Mouse (Mus musculus) midbrain, embryonic 11.5 days (tissue): ENCODE results near the gene Xrn2. TPM values are rescaled to one million over a fixed set of nuclear protein-coding genes. Genes with fewer than 3 reads are reported as not detected.
A peak's percentile ranks its signal among the peaks of the same experiment; 100 is the strongest.

Experiments
- ATAC-seq: fragments of 200-750 bp; cut with Nextera tagmentation; 2 replicates; pipeline ENCODE4 v1.8.0; 2017; ENCODE audit warnings: moderate TSS enrichment, moderate library complexity; ENCODE audit not compliant: low FRiP score
- DNase-seq: peaks from one replicate; pipeline ENCODE4 v3.0.0; 2015; ENCODE audit warnings: low spot score; ENCODE audit errors: missing footprints
- H3K27ac ChIP-seq: fragments of 300-500 bp; sonication (generic); 2 replicates; pipeline ENCODE4 v1.5.1; 2014; ENCODE audit warnings: low read depth, low read length
- H3K27me3 ChIP-seq: fragments of 300-500 bp; sonication (generic); 2 replicates; pipeline ENCODE4 v1.6.1; 2014; ENCODE audit warnings: mild to moderate bottlenecking, low read length, moderate library complexity, mixed read lengths; ENCODE audit not compliant: control insufficient read depth, insufficient read depth
- H3K36me3 ChIP-seq: fragments of 300-500 bp; sonication (generic); 2 replicates; pipeline ENCODE4 v1.6.1; 2014; ENCODE audit warnings: mild to moderate bottlenecking, low read length, moderate library complexity, mixed read lengths; ENCODE audit not compliant: control insufficient read depth, insufficient read depth
- H3K4me1 ChIP-seq: fragments of 300-500 bp; sonication (generic); 2 replicates; pipeline ENCODE4 v1.6.1; 2014; ENCODE audit warnings: low read length; ENCODE audit not compliant: control insufficient read depth, insufficient read depth
- H3K4me2 ChIP-seq: fragments of 300-500 bp; sonication (generic); 2 replicates; pipeline ENCODE4 v1.6.1; 2014; ENCODE audit warnings: mild to moderate bottlenecking, moderate library complexity
- H3K4me3 ChIP-seq: fragments of 300-500 bp; sonication (generic); 2 replicates; pipeline ENCODE4 v1.5.1; 2014; ENCODE audit warnings: low read depth, low read length
- H3K9ac ChIP-seq: fragments of 300-500 bp; sonication (generic); 2 replicates; pipeline ENCODE4 v1.6.1; 2014; ENCODE audit warnings: low read length
- H3K9me3 ChIP-seq: fragments of 300-500 bp; sonication (generic); 2 replicates; pipeline ENCODE4 v1.6.1; 2016; ENCODE audit warnings: low read length; ENCODE audit not compliant: control insufficient read depth
- WGBS: fragments of 180-500 bp; shearing (Covaris S2); extraction: QIAGEN DNeasy Blood & Tissue Kit; methylation state at CpG from one replicate; pipeline ENCODE4 v1.1.7; 2014; 5-methylcytosine and 5-hydroxymethylcytosine counted together
- polyA plus RNA-seq: library from polyadenylated mRNA; unstranded; fragments of >200 nt; fragmentation: Nextera tagmentation; extraction: Ambion mirVana; gene quantifications from 2 replicates; pipeline ENCODE4 v1.2.1, GENCODE M21; 2014

The Xrn2 gene
- polyA plus RNA-seq, 1 experiment from 2014 or later = 113 TPM

GRCm38 (mm10) chr2:147074399-147074798, 61.6 kb downstream of the Xrn2 start:
- 93% methylated on average over 4 of the region's 4 CpGs for WGBS
- no peaks in the 10 kb centered on the region for H3K9me3 ChIP-seq
- no peak overlapping the region for H3K27ac ChIP-seq
- peaks cover 2% of the 10 kb centered on the region; the same call in 1 of the 2 replicates for H3K36me3 ChIP-seq
- H3K9ac ChIP-seq = no peak overlapping the region
- ATAC-seq = no peak
- no peak for DNase-seq
- no peak overlapping the region for H3K4me2 ChIP-seq
- no peaks in the 10 kb centered on the region for H3K4me1 ChIP-seq
- no peaks in the 10 kb centered on the region for H3K27me3 ChIP-seq
- H3K4me3 ChIP-seq = no peak overlapping the region

- Histone ChIP-seq H3K27ac (no peak overlapping the region), H3K36me3 (no peaks in the 10 kb centered on the region; the same call in 1 of the 2 replicates), H3K4me2 (no peak overlapping the region), H3K9ac (no peak overlapping the region), H3K27me3 (peaks cover 68% of the 10 kb centered on the region), H3K4me1 (peaks cover 8% of the 10 kb centered on the region), H3K4me3 (no peak overlapping the region), H3K9me3 (no peaks in the 10 kb centered on the region)
- ATAC-seq (no peak), DNase-seq (peak; percentile 91)
- WGBS = 66% methylated on average over 4 of the region's 4 CpGs
Measured at GRCm38 (mm10) chr2:147082391-147082790, 69.6 kb downstream of the Xrn2 start.

- H3K27ac ChIP-seq = no peak overlapping the region
- peaks cover 74% of the 10 kb centered on the region for H3K27me3 ChIP-seq
- H3K4me3 ChIP-seq = peak overlapping the region; percentile 35
- no peak overlapping the region for H3K4me2 ChIP-seq
- peaks cover 8% of the 10 kb centered on the region for H3K4me1 ChIP-seq
- WGBS = under 1% methylated on average over 72 of the region's 72 CpGs
- ATAC-seq (peak; percentile 58), DNase-seq (peak; percentile 97)
- no peak overlapping the region for H3K9ac ChIP-seq
- H3K9me3 ChIP-seq = no peaks in the 10 kb centered on the region
- H3K36me3 ChIP-seq = no peaks in the 10 kb centered on the region
Measured at GRCm38 (mm10) chr2:147083471-147084365, 70.9 kb downstream of the Xrn2 start.

GRCm38 (mm10) chr2:147084366-147085071, 71.7 kb downstream of the Xrn2 start:
- Histone ChIP-seq H3K27ac (peak overlapping the region; percentile 20; the same call in 1 of the 2 replicates), H3K4me3 (peak overlapping the region; percentile 35), H3K4me1 (peaks cover 8% of the 10 kb centered on the region), H3K36me3 (no peaks in the 10 kb centered on the region), H3K9ac (peak overlapping the region; percentile 45), H3K4me2 (peak overlapping the region; percentile 45), H3K9me3 (no peaks in the 10 kb centered on the region), H3K27me3 (peaks cover 74% of the 10 kb centered on the region)
- DNase-seq (peak; percentile 92), ATAC-seq (peak; percentile 52)
- 1% methylated on average over 89 of the region's 106 CpGs for WGBS

- Histone ChIP-seq H3K4me1 (peaks cover 8% of the 10 kb centered on the region), H3K27ac (peak within 1 kb of the TSS; percentile 20; the same call in 1 of the 2 replicates), H3K4me2 (peak within 1 kb of the TSS; percentile 45), H3K27me3 (peaks cover 69% of the 10 kb centered on the region), H3K4me3 (peak within 1 kb of the TSS; percentile 35), H3K9ac (peak within 1 kb of the TSS; percentile 45), H3K36me3 (no peaks in the 10 kb centered on the region), H3K9me3 (no peaks in the 10 kb centered on the region)
- ATAC-seq (peak; percentile 60), DNase-seq (peak; percentile 94)
- WGBS = under 1% methylated on average over 82 of the region's 82 CpGs
Measured at GRCm38 (mm10) chr2:147085072-147085870, 72.5 kb downstream of the Xrn2 start, which contains the start of gene Nkx2-4. TSS of gene Nkx2-4 (minus strand) at chr2:147085445.

GRCm38 (mm10) chr2:147085937-147086336, 73.1 kb downstream of the Xrn2 start:
- H3K4me2 ChIP-seq = no peak overlapping the region
- peaks cover 8% of the 10 kb centered on the region for H3K4me1 ChIP-seq
- no peak overlapping the region for H3K27ac ChIP-seq
- no peaks in the 10 kb centered on the region for H3K9me3 ChIP-seq
- H3K4me3 ChIP-seq = no peak overlapping the region
- WGBS = 3% methylated on average over 6 of the region's 6 CpGs
- H3K9ac ChIP-seq = no peak overlapping the region
- H3K27me3 ChIP-seq = peaks cover 68% of the 10 kb centered on the region
- H3K36me3 ChIP-seq = no peaks in the 10 kb centered on the region
- DNase-seq = peak; percentile 88
- ATAC-seq = no peak

GRCm38 (mm10) chr2:147086441-147086840, 73.6 kb downstream of the Xrn2 start:
- Histone ChIP-seq H3K4me1 (peaks cover 8% of the 10 kb centered on the region), H3K36me3 (no peaks in the 10 kb centered on the region), H3K9ac (no peak overlapping the region), H3K27me3 (peaks cover 62% of the 10 kb centered on the region), H3K4me3 (no peak overlapping the region), H3K4me2 (no peak overlapping the region), H3K27ac (no peak overlapping the region), H3K9me3 (no peaks in the 10 kb centered on the region)
- WGBS = 13% methylated on average over 5 of the region's 5 CpGs
- ATAC-seq = no peak
- DNase-seq = peak; percentile 91

GRCm38 (mm10) chr2:147119736-147120135, 106.9 kb downstream of the Xrn2 start:
- H3K27me3 ChIP-seq = no peaks in the 10 kb centered on the region
- no peaks in the 10 kb centered on the region for H3K4me1 ChIP-seq
- H3K4me2 ChIP-seq = no peak overlapping the region
- H3K9ac ChIP-seq = no peak overlapping the region
- H3K36me3 ChIP-seq = no peaks in the 10 kb centered on the region
- no peak overlapping the region for H3K4me3 ChIP-seq
- no peak overlapping the region for H3K27ac ChIP-seq
- H3K9me3 ChIP-seq = no peaks in the 10 kb centered on the region
- no peak for DNase-seq
- WGBS = 94% methylated on average over 1 of the region's 1 CpGs
- no peak for ATAC-seq
